Mouse (Mus musculus): Measurements from ENCODE around the gene Vmn1r200.
"Not testable (repeated sequence)": the region's sequence is repeated elsewhere in the genome, so short reads cannot be mapped to it uniquely, and the experiment has no call there.

Vmn1r200 gene

GRCm38 (mm10) chr13:22390073-22390472 is at the start of gene Vmn1r200:
TSS of gene Vmn1r200 (plus strand) at chr13:22390373.
- DNase-seq (ENCODE audit: low spot score), result peak; percentile 38

GRCm38 (mm10) chr13:22350064-22350463 is 40.1 kb upstream of the Vmn1r200 start, which contains the start of gene Vmn1r198:
TSS of gene Vmn1r198 (plus strand) at chr13:22350364.
- DNase-seq (ENCODE audit: low spot score), result no peak

- DNase-seq (ENCODE audit: low spot score), result no peak
These were observed 39.4 kb upstream of the Vmn1r200 start for GRCm38 (mm10) chr13:22350813-22351212.

GRCm38 (mm10) chr13:22379518-22379917 is 10.7 kb upstream of the Vmn1r200 start, which contains the start of gene Vmn1r199:
TSS of gene Vmn1r199 (plus strand) at chr13:22379818.
- no peak for DNase-seq (ENCODE audit: low spot score)

- DNase-seq (ENCODE audit: low spot score), result not testable (repeated sequence)
These were observed 9.0 kb upstream of the Vmn1r200 start for GRCm38 (mm10) chr13:22381128-22381527.

- DNase-seq (ENCODE audit: low spot score), result no peak
These were observed 6.8 kb upstream of the Vmn1r200 start for GRCm38 (mm10) chr13:22383401-22383800.

GRCm38 (mm10) chr13:22387050-22387449 is 3.1 kb upstream of the Vmn1r200 start:
- DNase-seq (ENCODE audit: low spot score), result no peak

GRCm38 (mm10) chr13:22402978-22403377 is 12.8 kb downstream of the Vmn1r200 start:
- no peak for DNase-seq (ENCODE audit: low spot score)
